Comparison of ENCODE assay signal across 11 mouse cellular contexts in genomic region chr5:135606717-135607116, GRCm38 (mm10). TPM values are rescaled to one million over a fixed set of nuclear protein-coding genes. Genes with fewer than 3 reads are reported as not detected.
"Had no signal": no experiment of that assay in that cellular context is flagged by ENCODE, and none has a peak within 500 bp of the region (broad histone marks: within the 10 kb centered on the region; RNA-seq: fewer than 3 reads in every experiment).

No protein-coding gene starts in this region.

RNA-seq across cellular contexts. Expression of gene Ccl24, which starts 33.9 kb away (rescaled TPM):
- total RNA-seq: left cerebral cortex, adult 8-10 months; left cerebral cortex, postnatal 14 days; megakaryocyte-erythroid progenitor cell, adult 5-6 weeks; monocyte, adult 5-6 weeks had no signal

RNA-seq across cellular contexts. Expression of gene Ccl26, which starts 43.3 kb away (rescaled TPM):
- total RNA-seq: left cerebral cortex, adult 2 months; left cerebral cortex, adult 8-10 months; left cerebral cortex, postnatal 10 days; left cerebral cortex, postnatal 14 days; left cerebral cortex, postnatal 25 days; left cerebral cortex, postnatal 36 days; left cerebral cortex, postnatal 4 days; liver, adult 2 months; megakaryocyte-erythroid progenitor cell, adult 5-6 weeks; midbrain, postnatal 0 days; monocyte, adult 5-6 weeks had no signal
